Mouse (Mus musculus) cerebellum, adult 2 months (tissue): Measurements from ENCODE around the gene Hoxb8.

Experiments used
- CTCF ChIP-seq: fragments of 200-500 bp; IDR thresholded peaks from 2 replicates; pipeline ENCODE4 v1.5.1; 2011; ENCODE audit warnings: low read depth, mild to moderate bottlenecking, control low read depth, low read length, moderate library complexity, borderline replicate concordance; ENCODE audit not compliant: insufficient read depth
- POLR2A ChIP-seq: fragments of 200-500 bp; IDR thresholded peaks from 2 replicates; pipeline ENCODE4 v1.6.1; 2011; ENCODE audit warnings: low read length, control low read depth, borderline replicate concordance; ENCODE audit not compliant: insufficient read depth

- TF ChIP-seq POLR2A (no peak), CTCF (no peak)
Measured at GRCm38 (mm10) chr11:96317608-96318367, 36.1 kb downstream of the Hoxb8 start, which contains the start of gene Hoxb4.
